Mouse (Mus musculus) intestine, postnatal 0 days (tissue): ENCODE measurements around the gene Tacr2. TPM values are rescaled to one million over a fixed set of nuclear protein-coding genes. Genes with fewer than 3 reads are reported as not detected.

ENCODE experiments used
- ATAC-seq: fragments of 200-750 bp; cut with Nextera tagmentation; 2 replicates; pipeline ENCODE4 v1.8.0; 2017; ENCODE audit warnings: mild to moderate bottlenecking, moderate TSS enrichment, moderate library complexity
- H3K27ac ChIP-seq: fragments of 300-500 bp; sonication (generic); 2 replicates; pipeline ENCODE4 v1.5.1; 2014; ENCODE audit warnings: mild to moderate bottlenecking, low read depth, low read length, moderate library complexity
- H3K27me3 ChIP-seq: fragments of 300-500 bp; sonication (generic); replicated peaks from 2 replicates; pipeline ENCODE4 v1.6.1; 2014; ENCODE audit warnings: low read length, mixed read lengths; ENCODE audit not compliant: control insufficient read depth, insufficient read depth
- H3K36me3 ChIP-seq: fragments of 300-500 bp; sonication (generic); 2 replicates; pipeline ENCODE4 v1.6.1; 2014; ENCODE audit warnings: mild to moderate bottlenecking, moderate library complexity; ENCODE audit not compliant: control insufficient read depth, insufficient read depth
- H3K4me1 ChIP-seq: fragments of 300-500 bp; sonication (generic); replicated peaks from 2 replicates; pipeline ENCODE4 v1.6.1; 2014; ENCODE audit warnings: antibody characterized with exemption, low read length, mixed read lengths; ENCODE audit not compliant: control insufficient read depth, insufficient read depth
- H3K4me2 ChIP-seq: fragments of 300-500 bp; sonication (generic); replicated peaks from 2 replicates; pipeline ENCODE4 v1.6.1; 2014; ENCODE audit warnings: low read depth, mild to moderate bottlenecking, moderate library complexity
- H3K4me3 ChIP-seq: fragments of 300-500 bp; sonication (generic); 2 replicates; pipeline ENCODE4 v1.5.1; 2014; ENCODE audit warnings: low read depth, low read length
- H3K9ac ChIP-seq: fragments of 300-500 bp; sonication (generic); 2 replicates; pipeline ENCODE4 v1.6.1; 2014; ENCODE audit warnings: mild to moderate bottlenecking, low read depth, low read length
- H3K9me3 ChIP-seq: fragments of 300-500 bp; sonication (generic); 2 replicates; pipeline ENCODE4 v1.6.1; 2016; ENCODE audit warnings: mixed run types; ENCODE audit not compliant: control insufficient read depth
- CTCF ChIP-seq: sonication (generic); IDR thresholded peaks from 2 replicates; pipeline ENCODE4 v1.5.1; 2016; ENCODE audit warnings: low read depth, mild to moderate bottlenecking, control low read depth, antibody characterized with exemption, moderate library complexity
- WGBS: fragments of 180-500 bp; shearing (Covaris S2); extraction: QIAGEN DNeasy Blood & Tissue Kit; methylation state at CpG from one replicate; pipeline ENCODE4 v1.1.7; 2014; 5-methylcytosine and 5-hydroxymethylcytosine counted together
- polyA plus RNA-seq: library from polyadenylated mRNA; unstranded; fragments of >200 nt; fragmentation: Nextera tagmentation; extraction: Ambion mirVana; gene quantifications from 2 replicates; pipeline ENCODE4 v1.2.1, GENCODE M21; 2015

The Tacr2 gene
- polyA plus RNA-seq, 1 experiment from 2014 or later, result 0.90 TPM

DNA sequence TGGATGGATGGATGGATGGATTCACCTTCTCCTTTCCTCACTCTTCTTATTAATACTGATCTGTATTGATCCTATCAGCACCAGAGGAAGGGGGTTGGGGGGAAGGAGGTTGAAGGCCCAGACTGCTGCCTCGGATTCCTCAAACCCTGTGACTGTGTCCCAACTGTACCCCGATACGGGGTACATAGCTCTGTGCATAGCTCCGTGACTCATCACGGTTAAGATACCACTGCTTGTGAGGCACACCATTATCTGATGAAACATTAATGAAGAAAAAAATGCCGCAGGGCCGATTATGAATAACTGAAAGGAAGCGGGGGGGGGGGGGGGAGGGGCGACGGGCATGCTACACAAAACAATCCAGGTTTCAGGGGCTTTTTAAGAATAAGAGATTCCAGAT lies 60.9 kb downstream of the Tacr2 start:
- ATAC-seq, result no peak
- TF ChIP-seq CTCF, result no peak

DNA sequence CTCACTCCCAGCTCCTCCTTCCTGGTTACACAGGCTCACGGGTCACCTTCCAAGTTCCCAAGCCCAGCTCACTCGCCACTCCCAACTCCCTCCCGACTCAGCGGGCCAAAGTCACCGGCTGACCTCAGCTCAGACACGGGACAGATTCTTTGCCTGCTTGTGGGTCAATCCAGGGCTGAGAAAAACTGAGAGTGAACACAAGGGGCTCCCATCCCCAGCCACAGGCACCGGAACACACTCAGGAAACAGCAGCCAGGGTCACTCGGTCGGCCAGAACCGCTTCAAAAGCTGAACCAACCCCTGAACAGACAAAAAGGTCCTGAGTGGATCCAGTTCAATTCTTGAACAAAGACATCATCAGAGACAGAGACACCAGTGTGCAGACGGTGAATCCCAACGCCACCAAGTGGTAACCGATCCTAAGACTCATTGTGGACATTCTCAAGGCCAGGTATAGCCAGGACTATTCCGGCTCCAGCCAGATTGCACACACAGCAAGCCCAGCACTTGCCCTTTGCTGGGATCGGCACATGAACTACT lies 61.7 kb downstream of the Tacr2 start:
- ATAC-seq, result no peak
- Histone ChIP-seq H3K4me3 (no peak overlapping the region), H3K36me3 (no peaks in the 10 kb centered on the region), H3K9me3 (no peaks in the 10 kb centered on the region), H3K27me3 (no peaks in the 10 kb centered on the region), H3K9ac (no peak overlapping the region), H3K4me2 (no peak overlapping the region), H3K27ac (no peak overlapping the region), H3K4me1 (no peaks in the 10 kb centered on the region)
- no peak; the same call in 1 of the 2 replicates for TF ChIP-seq CTCF
- WGBS, result 55% methylated on average over 15 of the region's 15 CpGs

More for the DNA sequence above, 60.9 kb downstream of the Tacr2 start:
- no peaks in the 10 kb centered on the region for H3K36me3 ChIP-seq
- no peak overlapping the region for H3K27ac ChIP-seq
- no peak overlapping the region for H3K4me2 ChIP-seq
- no peaks in the 10 kb centered on the region for H3K4me1 ChIP-seq
- H3K27me3 ChIP-seq, result no peaks in the 10 kb centered on the region
- no peak overlapping the region for H3K4me3 ChIP-seq
- no peak overlapping the region for H3K9ac ChIP-seq
- H3K9me3 ChIP-seq, result no peaks in the 10 kb centered on the region
- WGBS, result 67% methylated on average over 10 of the region's 10 CpGs

Other genes with a start within 250 kb of the Tacr2 start
- gene Neurog3, start 119.3 kb upstream of the Tacr2 start, polyA plus RNA-seq, result 1.4 and 1.5 TPM in 2 replicates
- 46.2 and 47.3 TPM in 2 replicates for gene Fam241b, start 108.5 kb upstream of the Tacr2 start, polyA plus RNA-seq
- gene Tspan15, start 21.2 kb upstream of the Tacr2 start, polyA plus RNA-seq, result 96.8 and 100 TPM in 2 replicates
- 10.1 and 11.1 TPM in 2 replicates for gene Hk1, start 127.5 kb downstream of the Tacr2 start, polyA plus RNA-seq
- 37.7 and 47.1 TPM in 2 replicates for gene Hkdc1, start 170.1 kb downstream of the Tacr2 start, polyA plus RNA-seq
- 0.14 TPM in 2 replicates for gene 4930507D05Rik, start 197.1 kb downstream of the Tacr2 start, polyA plus RNA-seq
- gene Supv3l1, start 197.3 kb downstream of the Tacr2 start, polyA plus RNA-seq, result 12.8 and 13.6 TPM in 2 replicates
- 102 and 116 TPM in 2 replicates for gene Vps26a, start 234.4 kb downstream of the Tacr2 start, polyA plus RNA-seq